ENCODE assay signal across 8 mouse cellular contexts in genomic region chr17:71311340-71312171, GRCm38 (mm10). TPM values are rescaled to one million over a fixed set of nuclear protein-coding genes. Genes with fewer than 3 reads are reported as not detected.
DNase-seq lines count a peak whose midpoint lies in the region; ATAC-seq and TF ChIP-seq lines count a peak whose summit lies in the region.

Gene Emilin2 (minus strand): TSS chr17:71311978.

- H3K27ac ChIP-seq in forebrain, embryonic 12.5 days = no peak within 1 kb of the TSS
- H3K27ac ChIP-seq in hindbrain, embryonic 12.5 days = no peak within 1 kb of the TSS
- H3K27ac ChIP-seq in liver, postnatal 0 days (ENCODE audit: low read depth) = peak within 1 kb of the TSS; percentile 5; the same call in 1 of the 2 replicates
- no peak within 1 kb of the TSS for H3K27ac ChIP-seq in neural tube, embryonic 15.5 days (replicated peaks)

- H3K4me1 ChIP-seq in forebrain, embryonic 12.5 days = peaks cover 27% of the 10 kb centered on the region
- H3K4me1 ChIP-seq in hindbrain, embryonic 12.5 days = peaks cover 16% of the 10 kb centered on the region
- peaks cover 14% of the 10 kb centered on the region for H3K4me1 ChIP-seq in liver, postnatal 0 days (ENCODE audit: insufficient read depth)
- H3K4me1 ChIP-seq in neural tube, embryonic 15.5 days = peaks cover 28% of the 10 kb centered on the region

- no peaks in the 10 kb centered on the region for H3K9me3 ChIP-seq in forebrain, embryonic 12.5 days
- no peaks in the 10 kb centered on the region for H3K9me3 ChIP-seq in hindbrain, embryonic 12.5 days (replicated peaks)
- H3K9me3 ChIP-seq in liver, postnatal 0 days (ENCODE audit: low read length) = no peaks in the 10 kb centered on the region
- H3K9me3 ChIP-seq in neural tube, embryonic 15.5 days (replicated peaks) = no peaks in the 10 kb centered on the region

- TF ChIP-seq EP300 in liver, postnatal 0 days (IDR thresholded peaks at IDR 0.05; ENCODE audit: low read depth) = no peak

- TF ChIP-seq CTCF in liver, postnatal 0 days (IDR thresholded peaks at IDR 0.05; ENCODE audit: low read depth) = peak; percentile 82

- peak within 1 kb of the TSS; percentile 100 for H3K4me2 ChIP-seq in forebrain, embryonic 12.5 days
- peak within 1 kb of the TSS; percentile 100 for H3K4me2 ChIP-seq in hindbrain, embryonic 12.5 days (replicated peaks)
- peak within 1 kb of the TSS; percentile 94 for H3K4me2 ChIP-seq in liver, postnatal 0 days (ENCODE audit: low read depth, low read length)
- H3K4me2 ChIP-seq in neural tube, embryonic 15.5 days = peak within 1 kb of the TSS; percentile 100

- peak within 1 kb of the TSS; percentile 67 for H3K4me3 ChIP-seq in forebrain, embryonic 12.5 days (replicated peaks)
- peak within 1 kb of the TSS; percentile 72 for H3K4me3 ChIP-seq in hindbrain, embryonic 12.5 days
- H3K4me3 ChIP-seq in liver, postnatal 0 days (ENCODE audit: low read depth, low read length) = peak within 1 kb of the TSS; percentile 68
- H3K4me3 ChIP-seq in neural tube, embryonic 15.5 days (replicated peaks) = peak within 1 kb of the TSS; percentile 62

- no peak for ATAC-seq in forebrain, embryonic 12.5 days (ENCODE audit: low FRiP score)
- no peak for ATAC-seq in hindbrain, embryonic 12.5 days (ENCODE audit: low FRiP score)
- peak; percentile 28 for ATAC-seq in liver, postnatal 0 days
- 0 out of 2 replicates have a peak, but pooled peaks have one; percentile 22 for ATAC-seq in neural tube, embryonic 15.5 days (ENCODE audit: low FRiP score)

- peak; percentile 55 for DNase-seq in adrenal gland, postnatal 10 days
- no peak for DNase-seq in adrenal gland, postnatal 25 days
- DNase-seq in adrenal gland, postnatal 14 days = peak; percentile 68
- DNase-seq in liver, postnatal 0 days = peak; percentile 59
- DNase-seq in cerebellum, adult 11-12 months = no peak

- H3K36me3 ChIP-seq in forebrain, embryonic 12.5 days (replicated peaks) = no peaks in the 10 kb centered on the region
- no peaks in the 10 kb centered on the region for H3K36me3 ChIP-seq in hindbrain, embryonic 12.5 days
- no peaks in the 10 kb centered on the region for H3K36me3 ChIP-seq in liver, postnatal 0 days (replicated peaks; ENCODE audit: insufficient read depth, low read length)
- no peaks in the 10 kb centered on the region for H3K36me3 ChIP-seq in neural tube, embryonic 15.5 days

- H3K27me3 ChIP-seq in forebrain, embryonic 12.5 days = peaks cover 36% of the 10 kb centered on the region
- peaks cover 15% of the 10 kb centered on the region for H3K27me3 ChIP-seq in hindbrain, embryonic 12.5 days
- peaks cover 19% of the 10 kb centered on the region for H3K27me3 ChIP-seq in liver, postnatal 0 days (ENCODE audit: insufficient read depth, low read length)
- H3K27me3 ChIP-seq in neural tube, embryonic 15.5 days (replicated peaks) = peaks cover 31% of the 10 kb centered on the region

- WGBS in forebrain, embryonic 12.5 days = 11% methylated on average over 20 of the region's 20 CpGs
- WGBS in hindbrain, embryonic 12.5 days = 7% methylated on average over 20 of the region's 20 CpGs
- WGBS in liver, postnatal 0 days (ENCODE audit: insufficient replicate concordance) = 7% methylated on average over 20 of the region's 20 CpGs
- WGBS in neural tube, embryonic 15.5 days = 8% methylated on average over 20 of the region's 20 CpGs

- peak within 1 kb of the TSS; percentile 68 for H3K9ac ChIP-seq in forebrain, embryonic 12.5 days
- H3K9ac ChIP-seq in hindbrain, embryonic 12.5 days = peak within 1 kb of the TSS; percentile 68
- peak within 1 kb of the TSS; percentile 72 for H3K9ac ChIP-seq in liver, postnatal 0 days (replicated peaks)
- peak within 1 kb of the TSS; percentile 67 for H3K9ac ChIP-seq in neural tube, embryonic 15.5 days (replicated peaks)

RNA-seq across cellular contexts. Expression of gene Emilin2, which starts in this region (rescaled TPM):
- 10 to 100 TPM; 14.0 to 15.4 TPM for total RNA-seq in adrenal gland, postnatal 10 days (2021)
- total RNA-seq in adrenal gland, postnatal 25 days (2021) = 4.4 and 5.2 TPM in 2 replicates
- 9.2 and 9.4 TPM in 2 replicates for total RNA-seq in adrenal gland, postnatal 14 days (2021)
- polyA plus RNA-seq in forebrain, embryonic 12.5 days (2016; fragmentation: Nextera tagmentation; extraction: Ambion mirVana) = 5.5 and 6.1 TPM in 2 replicates
- polyA plus RNA-seq in hindbrain, embryonic 12.5 days (2016; fragmentation: Nextera tagmentation; extraction: Ambion mirVana) = 9.5 and 9.6 TPM in 2 replicates
- polyA plus RNA-seq in liver, postnatal 0 days (2015; fragmentation: Nextera tagmentation; extraction: Ambion mirVana) = 10.0 and 12.0 TPM in 2 replicates
- 2.8 and 4.0 TPM in 2 replicates for polyA plus RNA-seq in neural tube, embryonic 15.5 days (2015; fragmentation: Nextera tagmentation; extraction: Ambion mirVana)

Comparison
In these comparisons a context has a peak if more than half of its experiments do, and no peak if none do; other contexts are left out.
1. DNase-seq: peak in adrenal gland, postnatal 10 days (single experiment), adrenal gland, postnatal 14 days (single experiment) and liver, postnatal 0 days (single experiment); none in adrenal gland, postnatal 25 days (single experiment) and cerebellum, adult 11-12 months (single experiment).
2. ATAC-seq: peak in liver, postnatal 0 days (single experiment) and neural tube, embryonic 15.5 days (single experiment); none in forebrain, embryonic 12.5 days (single experiment) and hindbrain, embryonic 12.5 days (single experiment).
3. Peak in every context shown above with its lines, with median percentiles within 50 percentile points of each other: H3K4me2 ChIP-seq, H3K4me3 ChIP-seq and H3K9ac ChIP-seq.